Mouse (Mus musculus) heart, embryonic 15.5 days (tissue): ENCODE measurements around the gene Gli2. TPM values are rescaled to one million over a fixed set of nuclear protein-coding genes. Genes with fewer than 3 reads are reported as not detected.
A peak's percentile ranks its signal among the peaks of the same experiment; 100 is the strongest.

Source experiments
- ATAC-seq: fragments of 200-750 bp; cut with Nextera tagmentation; replicated peaks from 2 replicates; pipeline ENCODE4 v1.8.0; 2017; ENCODE audit warnings: low read depth, moderate TSS enrichment; ENCODE audit not compliant: insufficient number of reproducible peaks, insufficient read depth, low FRiP score
- H3K27ac ChIP-seq: fragments of 300-500 bp; sonication (generic); 2 replicates; pipeline ENCODE4 v1.5.1; 2015; ENCODE audit warnings: mild to moderate bottlenecking, inconsistent platforms
- H3K27me3 ChIP-seq: fragments of 300-500 bp; sonication (generic); 2 replicates; pipeline ENCODE4 v1.6.1; 2015; ENCODE audit warnings: inconsistent platforms
- H3K36me3 ChIP-seq: fragments of 300-500 bp; sonication (generic); 2 replicates; pipeline ENCODE4 v1.6.1; 2015; ENCODE audit warnings: mild to moderate bottlenecking, inconsistent platforms
- H3K4me1 ChIP-seq: fragments of 300-500 bp; sonication (generic); replicated peaks from 2 replicates; pipeline ENCODE4 v1.6.1; 2015; ENCODE audit warnings: inconsistent platforms
- H3K4me2 ChIP-seq: fragments of 300-500 bp; sonication (generic); 2 replicates; pipeline ENCODE4 v1.6.1; 2015; ENCODE audit warnings: inconsistent platforms, mild to moderate bottlenecking, moderate library complexity
- H3K4me3 ChIP-seq: fragments of 300-500 bp; sonication (generic); 2 replicates; pipeline ENCODE4 v1.5.1; 2015; ENCODE audit warnings: mild to moderate bottlenecking, inconsistent platforms
- H3K9ac ChIP-seq: fragments of 300-500 bp; sonication (generic); 2 replicates; pipeline ENCODE4 v1.6.1; 2015; ENCODE audit warnings: mild to moderate bottlenecking, inconsistent platforms
- H3K9me3 ChIP-seq: fragments of 300-500 bp; sonication (generic); replicated peaks from 2 replicates; pipeline ENCODE4 v1.6.1; 2016; ENCODE audit warnings: inconsistent platforms
- WGBS: fragments of 180-500 bp; shearing (Covaris S2); methylation state at CpG from one replicate; pipeline ENCODE4 v1.1.7; 2015; ENCODE audit warnings: mixed read lengths; 5-methylcytosine and 5-hydroxymethylcytosine counted together
- polyA plus RNA-seq: library from polyadenylated mRNA; unstranded; fragments of >200 nt; fragmentation: Nextera tagmentation; extraction: Ambion mirVana; gene quantifications from 2 replicates; pipeline ENCODE4 v1.2.1, GENCODE M21; 2015

Gene Gli2
- polyA plus RNA-seq, 1 experiment from 2014 or later: 3.6 TPM

DNA sequence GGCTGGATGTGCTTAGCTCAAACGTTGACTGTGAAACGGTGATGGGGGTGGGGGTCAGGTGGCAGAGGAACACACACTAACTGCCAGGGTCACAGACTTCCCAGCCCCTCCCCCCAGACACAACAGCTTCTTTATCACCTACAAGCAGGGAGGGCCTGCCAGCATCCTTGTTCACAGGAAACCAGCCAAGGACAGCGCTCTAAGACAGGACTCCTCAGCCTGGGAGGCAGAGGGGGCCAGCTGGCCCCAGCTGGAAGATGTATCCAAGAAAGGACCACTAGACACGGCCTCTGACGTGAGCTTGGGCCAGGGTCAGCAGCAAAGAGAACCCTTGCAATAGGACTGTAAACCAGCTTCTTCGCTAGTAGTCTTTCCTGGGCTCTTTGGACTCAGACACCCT, 65.1 kb downstream of the Gli2 start:
- WGBS: 55% methylated on average over 6 of the region's 6 CpGs
- Histone ChIP-seq H3K4me2 (no peak overlapping the region), H3K36me3 (no peaks in the 10 kb centered on the region), H3K9ac (no peak overlapping the region), H3K27ac (no peak overlapping the region), H3K4me1 (peaks cover 15% of the 10 kb centered on the region), H3K4me3 (no peak overlapping the region), H3K9me3 (no peaks in the 10 kb centered on the region), H3K27me3 (no peaks in the 10 kb centered on the region)
- ATAC-seq: no peak

DNA sequence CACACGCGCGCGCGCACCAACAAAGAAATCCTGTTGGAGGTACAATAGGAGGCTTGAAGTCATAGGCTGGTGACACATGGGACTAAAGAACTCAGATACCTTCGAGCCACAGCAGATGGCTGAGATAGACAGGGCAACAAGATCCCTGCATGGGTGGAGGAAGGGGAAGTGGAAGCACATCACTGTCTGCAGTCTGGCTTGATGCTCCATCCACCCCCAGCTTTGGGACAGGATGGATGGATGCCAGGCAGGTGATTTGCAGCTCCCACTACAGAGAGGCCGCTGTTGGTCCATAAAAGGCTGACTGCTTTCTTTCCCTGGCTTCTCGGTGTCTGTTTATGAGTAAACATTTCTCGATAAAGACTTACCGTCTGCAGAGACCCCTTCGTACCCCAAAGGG, 65.9 kb downstream of the Gli2 start:
- 78% methylated on average over 11 of the region's 11 CpGs for WGBS
- H3K4me1 ChIP-seq: peaks cover 23% of the 10 kb centered on the region
- no peak for ATAC-seq
- no peak overlapping the region for H3K4me2 ChIP-seq
- no peaks in the 10 kb centered on the region for H3K27me3 ChIP-seq
- H3K27ac ChIP-seq: no peak overlapping the region
- H3K36me3 ChIP-seq: no peaks in the 10 kb centered on the region
- H3K4me3 ChIP-seq: no peak overlapping the region
- H3K9ac ChIP-seq: no peak overlapping the region
- no peaks in the 10 kb centered on the region for H3K9me3 ChIP-seq

DNA sequence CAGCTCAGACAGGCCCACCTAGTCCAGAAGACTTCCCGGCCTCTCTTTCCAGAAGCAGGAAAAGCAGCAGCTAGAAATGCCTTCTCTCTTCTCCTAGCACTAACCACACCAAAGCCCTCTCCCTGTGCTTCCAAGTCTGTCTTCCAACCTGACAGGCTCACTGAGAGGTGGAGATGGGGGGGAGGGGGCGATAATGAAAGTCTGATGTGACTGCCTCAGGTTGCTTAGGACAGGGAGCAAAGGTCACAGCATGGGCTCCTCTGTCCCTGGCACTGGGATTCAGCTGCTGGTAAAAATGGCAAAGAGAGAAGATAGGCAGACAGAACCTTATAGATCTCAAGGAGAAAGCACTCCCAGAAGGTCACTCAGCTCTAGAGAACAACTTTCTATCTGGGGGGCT, 70.0 kb downstream of the Gli2 start:
- Histone ChIP-seq H3K27ac (peak overlapping the region; percentile 85), H3K9me3 (no peaks in the 10 kb centered on the region), H3K4me1 (peaks cover 49% of the 10 kb centered on the region), H3K4me3 (no peak overlapping the region), H3K4me2 (no peak overlapping the region), H3K9ac (no peak overlapping the region), H3K36me3 (no peaks in the 10 kb centered on the region), H3K27me3 (no peaks in the 10 kb centered on the region)
- 43% methylated on average over 2 of the region's 2 CpGs for WGBS
- no peak for ATAC-seq

DNA sequence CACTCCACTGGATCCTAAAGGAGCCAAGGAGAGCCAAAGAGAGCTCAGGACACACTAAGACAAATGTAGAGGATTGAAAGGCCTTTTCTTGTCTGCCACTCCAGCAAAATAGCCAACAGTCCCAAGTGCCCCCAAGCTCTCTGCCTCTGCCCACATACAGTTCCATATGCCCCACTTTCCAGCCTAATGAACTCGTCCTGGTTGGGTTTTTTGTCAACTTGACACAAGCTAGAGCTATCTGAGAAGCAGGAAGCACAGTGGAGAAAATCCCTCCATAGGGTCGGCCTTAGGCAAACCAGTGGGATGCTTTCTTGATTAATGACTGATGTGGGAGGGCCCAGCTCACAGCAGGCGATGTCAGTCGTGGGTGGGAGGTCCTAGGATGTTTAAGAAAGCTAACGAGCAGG, 70.6 kb downstream of the Gli2 start:
- H3K36me3 ChIP-seq: no peaks in the 10 kb centered on the region
- peak overlapping the region; percentile 85 for H3K27ac ChIP-seq
- 0 out of 2 replicates have a peak, but pooled peaks have one; percentile 11 for ATAC-seq
- peak overlapping the region; percentile 53 for H3K4me2 ChIP-seq
- H3K27me3 ChIP-seq: no peaks in the 10 kb centered on the region
- H3K9me3 ChIP-seq: no peaks in the 10 kb centered on the region
- H3K4me1 ChIP-seq: peaks cover 47% of the 10 kb centered on the region
- no peak overlapping the region for H3K9ac ChIP-seq
- no peak overlapping the region for H3K4me3 ChIP-seq
- 16% methylated on average over 5 of the region's 5 CpGs for WGBS

DNA sequence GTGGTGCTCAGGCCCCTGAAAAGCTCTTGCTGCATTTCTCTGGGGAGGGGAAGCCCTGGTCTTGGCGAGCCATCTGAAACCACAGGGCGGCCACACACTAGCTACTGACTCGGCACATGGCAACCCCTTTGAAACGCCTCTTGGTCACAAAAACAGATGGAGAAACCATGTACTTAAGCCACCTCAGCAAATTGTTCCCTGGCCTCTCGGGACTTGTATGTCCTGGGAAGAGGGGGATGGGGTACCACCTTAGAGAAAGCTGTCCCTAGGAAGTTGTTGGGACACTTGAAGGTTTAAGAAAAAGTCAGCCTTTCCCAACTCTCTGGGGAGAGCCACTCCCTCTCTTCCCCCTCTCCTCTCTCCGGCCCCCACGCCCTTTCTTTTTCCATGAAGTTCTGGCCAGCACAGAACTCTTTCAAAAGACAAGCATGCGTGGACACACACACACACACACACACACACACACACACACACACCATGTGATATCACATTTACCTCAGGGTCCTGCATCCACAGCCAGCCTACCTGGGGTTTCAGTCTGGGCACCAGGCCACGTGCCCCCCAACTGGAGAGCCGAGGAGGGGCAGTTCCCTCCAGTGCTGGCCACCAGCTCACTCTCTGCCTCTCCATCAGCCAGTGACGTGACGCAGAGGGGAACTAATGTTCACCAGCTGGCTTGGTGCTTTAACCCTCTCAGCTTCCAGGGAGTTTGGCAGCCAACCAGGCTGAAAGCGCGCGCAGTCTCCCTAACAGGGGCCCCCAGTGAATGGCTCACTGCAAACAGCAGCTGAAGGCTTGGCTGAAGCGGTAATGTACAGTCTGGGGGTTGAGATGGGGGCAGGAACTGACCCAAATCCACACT, 71.2 kb downstream of the Gli2 start:
- 19% methylated on average over 16 of the region's 16 CpGs for WGBS
- Histone ChIP-seq H3K9ac (peak overlapping the region; percentile 11; the same call in 1 of the 2 replicates), H3K27ac (peak overlapping the region; percentile 85), H3K36me3 (no peaks in the 10 kb centered on the region), H3K4me1 (peaks cover 48% of the 10 kb centered on the region), H3K27me3 (no peaks in the 10 kb centered on the region), H3K4me3 (peak overlapping the region; percentile 35), H3K4me2 (peak overlapping the region; percentile 53), H3K9me3 (no peaks in the 10 kb centered on the region)
- ATAC-seq: peak; percentile 88

DNA sequence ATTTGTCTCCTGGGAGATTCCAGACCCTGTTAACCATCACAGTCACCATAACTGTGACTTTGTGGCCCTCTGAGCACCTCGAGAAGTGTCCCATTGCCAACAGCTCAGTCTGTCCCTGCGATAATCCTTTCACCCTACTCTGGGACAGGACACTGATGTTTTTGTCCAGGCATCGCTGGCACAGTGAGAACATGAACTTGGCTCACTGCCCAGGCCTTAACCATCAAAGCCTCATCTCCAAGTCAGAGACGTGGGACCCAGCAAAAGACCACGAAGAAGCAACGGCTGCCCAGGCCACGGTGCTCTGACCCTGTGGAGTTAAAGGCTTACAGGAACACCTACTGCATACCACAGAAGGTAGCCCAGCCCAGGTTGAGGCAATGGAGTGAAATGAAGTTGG, 72.8 kb downstream of the Gli2 start:
- peaks cover 61% of the 10 kb centered on the region for H3K4me1 ChIP-seq

DNA sequence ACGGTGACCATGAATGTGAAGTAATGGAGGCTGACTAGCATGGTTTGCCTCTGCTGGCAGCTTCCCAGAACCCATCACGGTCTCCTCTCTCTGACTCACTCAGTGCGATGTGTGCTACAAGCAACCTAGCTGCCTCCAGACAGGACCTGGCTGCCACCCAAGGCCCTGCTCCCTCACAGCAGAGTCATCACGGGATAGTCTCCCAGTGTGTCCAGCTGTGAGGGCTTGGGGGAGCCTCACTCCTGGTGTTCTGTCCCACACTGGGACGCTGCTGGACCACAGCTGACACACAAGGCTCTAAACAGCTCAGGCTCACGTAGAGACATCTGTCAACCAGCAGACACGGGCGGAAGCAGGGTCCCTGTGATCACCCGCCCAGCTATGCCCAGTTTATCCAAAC, 76.8 kb downstream of the Gli2 start:
- 30% methylated on average over 9 of the region's 9 CpGs for WGBS
- H3K9me3 ChIP-seq: no peaks in the 10 kb centered on the region
- no peak overlapping the region for H3K9ac ChIP-seq
- H3K4me3 ChIP-seq: no peak overlapping the region
- ATAC-seq: peak; percentile 90
- peaks cover 31% of the 10 kb centered on the region for H3K4me1 ChIP-seq
- no peak overlapping the region for H3K4me2 ChIP-seq
- peak overlapping the region; percentile 77 for H3K27ac ChIP-seq
- no peaks in the 10 kb centered on the region for H3K36me3 ChIP-seq
- H3K27me3 ChIP-seq: no peaks in the 10 kb centered on the region

More for the DNA sequence above, 72.8 kb downstream of the Gli2 start:
- Histone ChIP-seq H3K9me3 (no peaks in the 10 kb centered on the region), H3K36me3 (no peaks in the 10 kb centered on the region), H3K27me3 (no peaks in the 10 kb centered on the region), H3K27ac (peak overlapping the region; percentile 85), H3K4me2 (0 out of 2 replicates have a peak overlapping the region, but pooled peaks have one; percentile 17), H3K4me3 (no peak overlapping the region), H3K9ac (no peak overlapping the region)
- 22% methylated on average over 7 of the region's 7 CpGs for WGBS
- ATAC-seq: no peak

DNA sequence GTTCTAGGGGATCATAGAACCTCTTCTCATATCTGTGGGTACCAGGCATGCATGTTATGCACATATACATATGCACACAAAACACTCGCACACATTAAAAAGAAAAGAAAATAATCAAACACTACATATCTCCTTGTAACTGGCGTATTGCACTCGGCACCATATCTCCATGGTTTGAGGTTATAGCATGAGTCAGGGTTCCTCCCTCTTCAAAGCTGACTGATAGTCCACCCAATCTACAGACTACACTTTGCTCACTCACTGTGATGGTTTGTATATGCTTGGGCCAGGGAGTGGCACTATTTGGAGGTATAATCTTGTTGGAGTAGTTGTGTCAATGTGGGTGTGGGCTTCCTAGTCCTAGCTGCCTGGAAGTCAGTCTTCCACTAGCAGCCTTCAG, 78.0 kb downstream of the Gli2 start:
- Histone ChIP-seq H3K9me3 (no peaks in the 10 kb centered on the region), H3K4me1 (peaks cover 19% of the 10 kb centered on the region), H3K4me2 (no peak overlapping the region), H3K9ac (no peak overlapping the region), H3K36me3 (no peaks in the 10 kb centered on the region), H3K27ac (no peak overlapping the region), H3K27me3 (no peaks in the 10 kb centered on the region), H3K4me3 (no peak overlapping the region)
- WGBS: 80% methylated on average over 3 of the region's 3 CpGs
- no peak for ATAC-seq

DNA sequence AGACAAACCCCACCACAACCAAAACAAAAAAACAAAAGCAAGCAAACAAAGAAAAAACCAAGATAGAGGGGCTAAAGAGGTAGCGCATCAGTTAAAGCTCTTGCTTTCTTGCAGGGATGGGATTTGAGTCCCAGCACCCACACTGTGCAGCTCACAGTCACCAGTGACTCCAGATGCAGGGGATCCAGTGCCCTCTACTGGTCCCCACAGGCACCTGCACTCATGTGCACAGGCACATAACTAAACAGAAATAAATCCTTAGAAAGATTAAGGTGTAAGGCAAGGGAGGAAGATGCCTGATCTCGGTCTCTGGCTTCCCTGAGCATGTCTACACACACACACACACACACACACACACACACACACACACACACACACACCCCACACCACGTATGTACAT, 83.4 kb downstream of the Gli2 start:
- Histone ChIP-seq H3K4me3 (no peak overlapping the region), H3K9ac (no peak overlapping the region), H3K27ac (no peak overlapping the region), H3K4me1 (no peaks in the 10 kb centered on the region), H3K4me2 (no peak overlapping the region), H3K27me3 (no peaks in the 10 kb centered on the region), H3K9me3 (no peaks in the 10 kb centered on the region), H3K36me3 (no peaks in the 10 kb centered on the region)
- no peak for ATAC-seq
- WGBS: 96% methylated on average over 3 of the region's 3 CpGs

DNA sequence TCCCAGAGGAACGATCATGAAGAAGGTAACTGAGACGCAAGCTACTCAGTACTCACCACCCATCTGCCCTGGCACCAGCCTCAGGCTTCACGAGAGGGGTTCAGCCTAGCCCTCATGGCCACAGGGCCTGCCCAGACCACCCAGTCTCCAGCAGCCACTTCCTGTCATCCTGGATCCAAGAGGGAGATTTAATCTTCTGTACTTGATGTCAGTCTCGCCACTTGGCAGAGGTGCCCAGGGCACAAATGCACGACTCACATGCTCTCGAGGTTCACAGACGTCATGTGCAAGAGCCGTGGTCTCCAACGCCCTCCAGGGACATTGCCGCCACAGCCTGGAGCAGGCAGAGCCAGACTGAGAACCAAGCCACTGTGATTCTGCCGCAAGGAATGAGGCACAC, 84.0 kb downstream of the Gli2 start:
- no peak for ATAC-seq
- H3K4me2 ChIP-seq: no peak overlapping the region
- no peak overlapping the region for H3K9ac ChIP-seq
- no peaks in the 10 kb centered on the region for H3K27me3 ChIP-seq
- WGBS: 78% methylated on average over 11 of the region's 11 CpGs
- no peak overlapping the region for H3K4me3 ChIP-seq
- H3K9me3 ChIP-seq: no peaks in the 10 kb centered on the region
- no peaks in the 10 kb centered on the region for H3K4me1 ChIP-seq
- no peak overlapping the region for H3K27ac ChIP-seq
- H3K36me3 ChIP-seq: no peaks in the 10 kb centered on the region

DNA sequence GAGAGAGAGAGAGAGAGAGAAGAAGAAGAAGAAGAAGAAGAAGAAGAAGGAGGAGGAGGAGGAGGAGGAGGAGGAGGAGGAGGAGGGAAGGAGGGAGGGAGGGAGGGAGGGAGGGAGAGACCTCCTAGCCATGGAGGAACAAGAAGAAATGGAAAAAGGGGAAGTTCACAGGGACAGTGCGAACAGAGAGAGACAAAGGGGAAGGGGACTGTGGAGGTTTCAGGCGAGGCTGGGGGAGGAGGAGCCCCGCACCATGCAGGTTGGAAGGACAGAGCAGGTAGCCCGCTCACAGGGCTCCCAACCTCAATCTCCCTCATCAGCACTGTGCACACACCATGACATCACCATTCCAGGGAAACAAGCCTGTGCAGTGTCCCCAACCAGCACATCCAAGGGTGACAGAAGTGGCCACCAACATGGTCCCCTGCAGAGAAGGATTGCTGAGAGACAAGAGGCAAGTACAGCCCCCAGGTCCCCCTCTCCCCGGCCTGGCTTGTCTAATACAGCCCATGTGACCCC, 84.7 kb downstream of the Gli2 start:
- Histone ChIP-seq H3K4me3 (no peak overlapping the region), H3K4me2 (no peak overlapping the region), H3K27me3 (no peaks in the 10 kb centered on the region), H3K36me3 (no peaks in the 10 kb centered on the region), H3K27ac (no peak overlapping the region), H3K9me3 (no peaks in the 10 kb centered on the region), H3K4me1 (no peaks in the 10 kb centered on the region), H3K9ac (no peak overlapping the region)
- no peak for ATAC-seq
- 70% methylated on average over 4 of the region's 5 CpGs for WGBS

DNA sequence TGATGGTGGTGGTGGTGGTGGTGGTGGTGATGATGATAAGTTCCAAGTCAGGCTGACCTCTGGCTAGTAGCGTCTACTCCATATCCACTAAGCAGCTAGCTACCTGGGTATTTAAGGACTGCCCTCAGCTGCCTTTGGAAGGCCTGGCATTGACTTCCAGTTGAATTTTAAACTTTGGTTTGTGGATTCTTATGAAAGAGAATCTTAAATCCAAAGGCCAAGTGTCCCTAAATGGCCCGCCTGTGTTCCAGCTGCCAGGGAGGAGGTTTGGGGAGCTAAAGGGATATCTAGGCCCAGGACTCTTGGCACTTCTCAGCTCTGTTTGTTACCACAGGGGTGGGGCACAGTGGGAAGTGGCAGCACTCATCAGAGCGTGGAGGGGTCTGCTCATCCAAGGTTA, 85.4 kb downstream of the Gli2 start:
- Histone ChIP-seq H3K9ac (no peak overlapping the region), H3K36me3 (no peaks in the 10 kb centered on the region), H3K4me3 (no peak overlapping the region), H3K4me1 (no peaks in the 10 kb centered on the region), H3K27me3 (no peaks in the 10 kb centered on the region), H3K9me3 (no peaks in the 10 kb centered on the region), H3K27ac (no peak overlapping the region), H3K4me2 (no peak overlapping the region)
- no peak for ATAC-seq
- WGBS: 86% methylated on average over 3 of the region's 3 CpGs
